7 mouse cellular contexts compared by ENCODE assay signal in the genomic region with DNA sequence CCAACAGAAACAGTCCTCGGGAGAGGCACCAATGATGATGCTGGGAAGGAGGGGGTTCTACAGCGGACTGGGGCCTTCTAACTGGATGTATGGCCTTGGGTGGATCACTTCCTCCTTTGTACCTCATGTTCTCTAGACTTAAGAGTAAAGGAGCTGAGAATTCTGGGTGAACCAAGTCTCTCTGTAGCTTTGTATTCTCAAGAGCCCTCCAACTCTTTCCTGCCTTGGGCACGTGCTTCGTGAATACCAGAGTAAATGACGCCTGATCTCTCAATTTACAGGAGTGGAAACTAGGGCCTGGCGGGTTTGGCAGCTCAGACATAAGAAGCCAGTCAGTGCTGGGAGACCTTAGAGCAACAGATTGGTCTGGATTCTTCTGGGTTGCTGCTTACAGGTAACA. TPM values are rescaled to one million over a fixed set of nuclear protein-coding genes. Genes with fewer than 3 reads are reported as not detected.
DNase-seq lines count a peak whose midpoint lies in the region; ATAC-seq and TF ChIP-seq lines count a peak whose summit lies in the region.

No protein-coding gene starts in this region.

- peak overlapping the region; percentile 54 for H3K9ac ChIP-seq in lung, postnatal 0 days (replicated peaks; ENCODE audit: low read depth)
- peak overlapping the region; percentile 79; the same call in 1 of the 2 replicates for H3K9ac ChIP-seq in hindbrain, embryonic 11.5 days (ENCODE audit: low read depth, low read length)

- H3K27me3 ChIP-seq in lung, postnatal 0 days (replicated peaks; ENCODE audit: insufficient read depth, low read length): no peaks in the 10 kb centered on the region
- no peaks in the 10 kb centered on the region for H3K27me3 ChIP-seq in hindbrain, embryonic 11.5 days (ENCODE audit: control insufficient read depth, insufficient read depth, low read length)

- no peaks in the 10 kb centered on the region for H3K36me3 ChIP-seq in lung, postnatal 0 days (ENCODE audit: insufficient read depth, low read length)
- H3K36me3 ChIP-seq in hindbrain, embryonic 11.5 days (ENCODE audit: control insufficient read depth, insufficient read depth, low read length): 0 out of 2 replicates have a peak, but pooled peaks cover 3% of the 10 kb centered on the region

- ATAC-seq in lung, postnatal 0 days: peak; percentile 4; the same call in 1 of the 2 replicates
- ATAC-seq in hindbrain, embryonic 11.5 days (ENCODE audit: low FRiP score): no peak
- ATAC-seq in megakaryocyte, adult 5-6 weeks (ENCODE audit: poor library complexity, severe bottlenecking): peak; percentile 22; the same call in 1 of the 2 replicates

- WGBS in lung, postnatal 0 days: 26% methylated on average over 6 of the region's 6 CpGs
- 37% methylated on average over 6 of the region's 6 CpGs for WGBS in hindbrain, embryonic 11.5 days

- no peak for TF ChIP-seq CTCF in lung, postnatal 0 days (IDR thresholded peaks at IDR 0.05)

- H3K4me1 ChIP-seq in lung, postnatal 0 days (ENCODE audit: insufficient read depth, low read depth, low read length): peaks cover 7% of the 10 kb centered on the region
- H3K4me1 ChIP-seq in hindbrain, embryonic 11.5 days (replicated peaks; ENCODE audit: control insufficient read depth, insufficient read depth, low read length): peaks cover 7% of the 10 kb centered on the region

- peak overlapping the region; percentile 78 for H3K27ac ChIP-seq in lung, postnatal 0 days (ENCODE audit: low read length)
- no peak overlapping the region for H3K27ac ChIP-seq in hindbrain, embryonic 11.5 days (ENCODE audit: low read depth, low read length)

- TF ChIP-seq EP300 in lung, postnatal 0 days (IDR thresholded peaks at IDR 0.05): peak; percentile 36

- peak overlapping the region; percentile 87 for H3K4me2 ChIP-seq in lung, postnatal 0 days (replicated peaks; ENCODE audit: low read depth, low read length)
- peak overlapping the region; percentile 62 for H3K4me2 ChIP-seq in hindbrain, embryonic 11.5 days (replicated peaks; ENCODE audit: low read depth, low read length)

- peak; percentile 80 for DNase-seq in lung, postnatal 0 days (ENCODE audit: low spot score)
- DNase-seq in lung, postnatal 10 days: no peak
- peak; percentile 40 for DNase-seq in c-Kit-positive CD71-positive TER-119-positive erythroid progenitor cells, embryonic 14.5 days (ENCODE audit: low spot score)
- no peak for DNase-seq in hindbrain, embryonic 11.5 days (ENCODE audit: low spot score)
- DNase-seq in frontal cortex, postnatal 25 days (ENCODE audit: low spot score in 2 of 2): no peak
- DNase-seq in adipocyte (ENCODE audit: low spot score): no peak

- H3K9me3 ChIP-seq in lung, postnatal 0 days (ENCODE audit: low read length): no peaks in the 10 kb centered on the region
- H3K9me3 ChIP-seq in hindbrain, embryonic 11.5 days (ENCODE audit: control insufficient read depth, low read length): no peaks in the 10 kb centered on the region

- H3K4me3 ChIP-seq in lung, postnatal 0 days (ENCODE audit: low read depth, low read length): peak overlapping the region; percentile 78; the same call in 1 of the 2 replicates
- H3K4me3 ChIP-seq in hindbrain, embryonic 11.5 days (ENCODE audit: low read depth, low read length): peak overlapping the region; percentile 80

RNA-seq across cellular contexts. Expression of a gene that starts 1.0 kb away (rescaled TPM):
- polyA plus RNA-seq in lung, postnatal 0 days (2015; fragmentation: Nextera tagmentation; extraction: Ambion mirVana): 16.3 and 16.5 TPM in 2 replicates
- 24.6 and 28.3 TPM in 2 replicates for polyA plus RNA-seq in hindbrain, embryonic 11.5 days (2014; fragmentation: Nextera tagmentation; extraction: Ambion mirVana)
- 6.2 and 7.3 TPM in 2 replicates for total RNA-seq in megakaryocyte, adult 5-6 weeks (2015)
- total RNA-seq in megakaryocyte, adult 5-6 weeks (2017): 6.1 and 7.1 TPM in 2 replicates

RNA-seq across cellular contexts. Expression of a gene that starts 1.2 kb away (rescaled TPM):
- polyA plus RNA-seq in lung, postnatal 0 days (2015; fragmentation: Nextera tagmentation; extraction: Ambion mirVana): 59.3 and 69.4 TPM in 2 replicates
- 53.1 and 56.1 TPM in 2 replicates for polyA plus RNA-seq in hindbrain, embryonic 11.5 days (2014; fragmentation: Nextera tagmentation; extraction: Ambion mirVana)
- total RNA-seq in megakaryocyte, adult 5-6 weeks (2015): 62.2 and 66.7 TPM in 2 replicates
- 87.3 and 104 TPM in 2 replicates for total RNA-seq in megakaryocyte, adult 5-6 weeks (2017)

RNA-seq across cellular contexts. Expression of a gene that starts 43.4 kb away (rescaled TPM):
- polyA plus RNA-seq in lung, postnatal 0 days (2015; fragmentation: Nextera tagmentation; extraction: Ambion mirVana): 18.5 and 18.6 TPM in 2 replicates
- 21.0 and 23.4 TPM in 2 replicates for polyA plus RNA-seq in hindbrain, embryonic 11.5 days (2014; fragmentation: Nextera tagmentation; extraction: Ambion mirVana)
- total RNA-seq in megakaryocyte, adult 5-6 weeks (2015): 9.6 and 11.6 TPM in 2 replicates
- 36.8 and 41.5 TPM in 2 replicates for total RNA-seq in megakaryocyte, adult 5-6 weeks (2017)

RNA-seq across cellular contexts. Expression of a gene that starts 43.4 kb away (rescaled TPM):
- 94.1 and 101 TPM in 2 replicates for polyA plus RNA-seq in lung, postnatal 0 days (2015; fragmentation: Nextera tagmentation; extraction: Ambion mirVana)
- polyA plus RNA-seq in hindbrain, embryonic 11.5 days (2014; fragmentation: Nextera tagmentation; extraction: Ambion mirVana): 265 and 272 TPM in 2 replicates
- total RNA-seq in megakaryocyte, adult 5-6 weeks (2015): 84.7 and 89.8 TPM in 2 replicates
- 196 and 288 TPM in 2 replicates for total RNA-seq in megakaryocyte, adult 5-6 weeks (2017)

Comparison
In these comparisons a context has a peak if more than half of its experiments do, and no peak if none do; other contexts are left out.
1. DNase-seq: peak in lung, postnatal 0 days (single experiment) and c-Kit-positive CD71-positive TER-119-positive erythroid progenitor cells, embryonic 14.5 days (single experiment); none in lung, postnatal 10 days (single experiment), hindbrain, embryonic 11.5 days (single experiment), frontal cortex, postnatal 25 days (0 of 2) and adipocyte (single experiment).